Mouse (Mus musculus) embryonic facial prominence, embryonic 14.5 days (tissue): ENCODE results near the gene Ern1. TPM values are rescaled to one million over a fixed set of nuclear protein-coding genes. Genes with fewer than 3 reads are reported as not detected.

ENCODE experiments used
- ATAC-seq: fragments of 200-750 bp; cut with Nextera tagmentation; 2 replicates; pipeline ENCODE4 v1.8.0; 2017; ENCODE audit warnings: low read depth, moderate number of reproducible peaks, moderate TSS enrichment
- DNase-seq: peaks from one replicate; pipeline ENCODE4 v3.0.0-alpha.2; 2015; ENCODE audit warnings: low spot score
- H3K27ac ChIP-seq: fragments of 300-500 bp; sonication (generic); replicated peaks from 2 replicates; pipeline ENCODE4 v1.5.1; 2014; ENCODE audit warnings: low read depth, mild to moderate bottlenecking, low read length, moderate library complexity
- H3K27me3 ChIP-seq: fragments of 300-500 bp; sonication (generic); replicated peaks from 2 replicates; pipeline ENCODE4 v1.6.1; 2014; ENCODE audit warnings: low read length; ENCODE audit not compliant: control insufficient read depth, insufficient read depth
- H3K36me3 ChIP-seq: fragments of 300-500 bp; sonication (generic); 2 replicates; pipeline ENCODE4 v1.6.1; 2014; ENCODE audit warnings: low read length, mixed read lengths; ENCODE audit not compliant: control insufficient read depth, insufficient read depth
- H3K4me1 ChIP-seq: fragments of 300-500 bp; sonication (generic); 2 replicates; pipeline ENCODE4 v1.6.1; 2014; ENCODE audit warnings: antibody characterized with exemption, low read length; ENCODE audit not compliant: control insufficient read depth, insufficient read depth
- H3K4me2 ChIP-seq: fragments of 300-500 bp; sonication (generic); 2 replicates; pipeline ENCODE4 v1.6.1; 2014; ENCODE audit warnings: low read depth, mild to moderate bottlenecking, low read length, moderate library complexity, mixed read lengths
- H3K4me3 ChIP-seq: fragments of 300-500 bp; sonication (generic); 2 replicates; pipeline ENCODE4 v1.5.1; 2014; ENCODE audit warnings: low read depth, mild to moderate bottlenecking, low read length
- H3K9ac ChIP-seq: fragments of 300-500 bp; sonication (generic); 2 replicates; pipeline ENCODE4 v1.6.1; 2014; ENCODE audit warnings: low read depth, mild to moderate bottlenecking, low read length, moderate library complexity, mixed read lengths
- H3K9me3 ChIP-seq: fragments of 300-500 bp; sonication (generic); 2 replicates; pipeline ENCODE4 v1.6.1; 2016; ENCODE audit warnings: low read length; ENCODE audit not compliant: control insufficient read depth
- WGBS: fragments of 180-500 bp; shearing (Covaris S2); extraction: QIAGEN DNeasy Blood & Tissue Kit; methylation state at CpG from one replicate; pipeline ENCODE4 v1.1.7; 2014; 5-methylcytosine and 5-hydroxymethylcytosine counted together
- polyA plus RNA-seq: library from polyadenylated mRNA; unstranded; fragments of >200 nt; fragmentation: Nextera tagmentation; extraction: Ambion mirVana; gene quantifications from 2 replicates; pipeline ENCODE4 v1.2.1, GENCODE M21; 2014

The Ern1 gene
- polyA plus RNA-seq, 1 experiment from 2014 or later: 7.0 TPM

- 89% methylated on average over 1 of the region's 1 CpGs for WGBS
- H3K4me1 ChIP-seq: peaks cover under 1% of the 10 kb centered on the region; the same call in 1 of the 2 replicates
- H3K9ac ChIP-seq: no peak overlapping the region
- no peak overlapping the region for H3K4me3 ChIP-seq
- DNase-seq (no peak), ATAC-seq (no peak)
- H3K27me3 ChIP-seq: no peaks in the 10 kb centered on the region
- H3K36me3 ChIP-seq: no peaks in the 10 kb centered on the region
- H3K9me3 ChIP-seq: no peaks in the 10 kb centered on the region
- no peak overlapping the region for H3K4me2 ChIP-seq
- H3K27ac ChIP-seq: no peak overlapping the region
These were observed 22.1 kb downstream of the Ern1 start for GRCm38 (mm10) chr11:106465545-106465903.

- no peak for DNase-seq
- H3K9ac ChIP-seq: no peak overlapping the region
- H3K27me3 ChIP-seq: no peaks in the 10 kb centered on the region
- ATAC-seq: no peak
- no peak overlapping the region for H3K27ac ChIP-seq
- H3K4me2 ChIP-seq: no peak overlapping the region
- no peaks in the 10 kb centered on the region; the same call in 1 of the 2 replicates for H3K4me1 ChIP-seq
- H3K4me3 ChIP-seq: no peak overlapping the region
- no peaks in the 10 kb centered on the region for H3K36me3 ChIP-seq
- WGBS: 68% methylated on average over 4 of the region's 4 CpGs
- H3K9me3 ChIP-seq: no peaks in the 10 kb centered on the region
These were observed 22.7 kb downstream of the Ern1 start for GRCm38 (mm10) chr11:106464681-106465544.

- no peaks in the 10 kb centered on the region for H3K27me3 ChIP-seq
- H3K27ac ChIP-seq: no peak overlapping the region
- no peak overlapping the region for H3K9ac ChIP-seq
- no peaks in the 10 kb centered on the region; the same call in 1 of the 2 replicates for H3K4me1 ChIP-seq
- no peak for ATAC-seq
- no peaks in the 10 kb centered on the region for H3K36me3 ChIP-seq
- H3K9me3 ChIP-seq: no peaks in the 10 kb centered on the region
- WGBS: 68% methylated on average over 5 of the region's 5 CpGs
- no peak for DNase-seq
- H3K4me2 ChIP-seq: no peak overlapping the region
- no peak overlapping the region for H3K4me3 ChIP-seq
These were observed 23.8 kb downstream of the Ern1 start for GRCm38 (mm10) chr11:106463845-106464244.

- no peaks in the 10 kb centered on the region for H3K9me3 ChIP-seq
- H3K4me2 ChIP-seq: no peak overlapping the region
- 72% methylated on average over 3 of the region's 3 CpGs for WGBS
- no peak overlapping the region for H3K9ac ChIP-seq
- no peak overlapping the region for H3K27ac ChIP-seq
- H3K4me3 ChIP-seq: no peak overlapping the region
- H3K27me3 ChIP-seq: no peaks in the 10 kb centered on the region
- DNase-seq (no peak), ATAC-seq (no peak)
- no peaks in the 10 kb centered on the region for H3K36me3 ChIP-seq
- no peaks in the 10 kb centered on the region; the same call in 1 of the 2 replicates for H3K4me1 ChIP-seq
These were observed 25.3 kb downstream of the Ern1 start for GRCm38 (mm10) chr11:106462309-106462708.

GRCm38 (mm10) chr11:106461145-106461932 is 26.3 kb downstream of the Ern1 start:
- H3K4me1 ChIP-seq: no peaks in the 10 kb centered on the region; the same call in 1 of the 2 replicates
- DNase-seq: no peak

GRCm38 (mm10) chr11:106460671-106461070 is 27.0 kb downstream of the Ern1 start:
- H3K4me1 ChIP-seq: no peaks in the 10 kb centered on the region; the same call in 1 of the 2 replicates
- H3K27me3 ChIP-seq: no peaks in the 10 kb centered on the region
- H3K9me3 ChIP-seq: no peaks in the 10 kb centered on the region
- ATAC-seq: no peak
- 98% methylated on average over 1 of the region's 1 CpGs for WGBS
- no peak overlapping the region for H3K9ac ChIP-seq
- no peaks in the 10 kb centered on the region for H3K36me3 ChIP-seq
- no peak for DNase-seq
- H3K27ac ChIP-seq: no peak overlapping the region
- H3K4me3 ChIP-seq: no peak overlapping the region
- H3K4me2 ChIP-seq: no peak overlapping the region

More at GRCm38 (mm10) chr11:106461145-106461932, 26.3 kb downstream of the Ern1 start:
- H3K36me3 ChIP-seq: no peaks in the 10 kb centered on the region
- H3K9ac ChIP-seq: no peak overlapping the region
- H3K27ac ChIP-seq: no peak overlapping the region
- no peak overlapping the region for H3K4me2 ChIP-seq
- ATAC-seq: no peak
- WGBS: 72% methylated on average over 5 of the region's 5 CpGs
- H3K4me3 ChIP-seq: no peak overlapping the region
- no peaks in the 10 kb centered on the region for H3K9me3 ChIP-seq
- no peaks in the 10 kb centered on the region for H3K27me3 ChIP-seq

GRCm38 (mm10) chr11:106458540-106458939 is 29.1 kb downstream of the Ern1 start:
- no peak overlapping the region for H3K4me3 ChIP-seq
- no peaks in the 10 kb centered on the region for H3K36me3 ChIP-seq
- no peaks in the 10 kb centered on the region for H3K4me1 ChIP-seq
- no peak overlapping the region for H3K9ac ChIP-seq
- no peaks in the 10 kb centered on the region for H3K27me3 ChIP-seq
- DNase-seq (no peak), ATAC-seq (no peak)
- 92% methylated on average over 4 of the region's 4 CpGs for WGBS
- no peak overlapping the region for H3K4me2 ChIP-seq
- H3K9me3 ChIP-seq: no peaks in the 10 kb centered on the region
- no peak overlapping the region for H3K27ac ChIP-seq

GRCm38 (mm10) chr11:106443646-106444045 is 44.0 kb downstream of the Ern1 start:
- Histone ChIP-seq H3K4me1 (no peaks in the 10 kb centered on the region), H3K27ac (no peak overlapping the region), H3K4me3 (no peak overlapping the region), H3K36me3 (no peaks in the 10 kb centered on the region), H3K9me3 (no peaks in the 10 kb centered on the region), H3K9ac (no peak overlapping the region), H3K27me3 (no peaks in the 10 kb centered on the region), H3K4me2 (no peak overlapping the region)
- DNase-seq (no peak), ATAC-seq (no peak)
- 46% methylated on average over 3 of the region's 3 CpGs for WGBS
